Mouse (Mus musculus): ENCODE results near the gene Ptma.

The Ptma gene

GRCm38 (mm10) chr1:86526116-86526788 lies at the start of gene Ptma:
Gene Ptma (plus strand): TSS chr1:86526726.
- in situ Hi-C loops (cut with MboI; ENCODE audit: unreplicated experiment in 2 of 2) = no loop called here

- in situ Hi-C loops (cut with MboI; ENCODE audit: unreplicated experiment in 2 of 2) = loop anchor here in 1 of 2 experiments (25.0 kb wide), 1 partner anchor 1159 kb away; no protein-coding TSS in a partner anchor
Observed at GRCm38 (mm10) chr1:86477738-86478285, 48.7 kb upstream of the Ptma start.

- in situ Hi-C loops (cut with MboI; ENCODE audit: unreplicated experiment in 2 of 2) = loop anchor here in 1 of 2 experiments (25.0 kb wide), 1 partner anchor 1158 kb away; no protein-coding TSS in a partner anchor
Observed at GRCm38 (mm10) chr1:86479099-86479825, 47.3 kb upstream of the Ptma start.

GRCm38 (mm10) chr1:86480288-86480687 lies 46.2 kb upstream of the Ptma start:
- in situ Hi-C loops (cut with MboI; ENCODE audit: unreplicated experiment in 2 of 2) = loop anchor here in 1 of 2 experiments (25.0 kb wide), 1 partner anchor 1157 kb away; no protein-coding TSS in a partner anchor

GRCm38 (mm10) chr1:86480735-86481447 lies 45.6 kb upstream of the Ptma start:
- in situ Hi-C loops (cut with MboI; ENCODE audit: unreplicated experiment in 2 of 2) = loop anchor here in 1 of 2 experiments (25.0 kb wide), 1 partner anchor 1156 kb away; no protein-coding TSS in a partner anchor

- in situ Hi-C loops (cut with MboI; ENCODE audit: unreplicated experiment in 2 of 2) = loop anchor here in 1 of 2 experiments (25.0 kb wide), 1 partner anchor 1156 kb away; no protein-coding TSS in a partner anchor
Observed at GRCm38 (mm10) chr1:86481468-86481867, 45.1 kb upstream of the Ptma start.

- in situ Hi-C loops (cut with MboI; ENCODE audit: unreplicated experiment in 2 of 2) = loop anchor here in 1 of 2 experiments (25.0 kb wide), 1 partner anchor 1155 kb away; no protein-coding TSS in a partner anchor
Observed at GRCm38 (mm10) chr1:86482288-86482687, 44.2 kb upstream of the Ptma start.

GRCm38 (mm10) chr1:86482761-86483160 lies 43.8 kb upstream of the Ptma start:
- in situ Hi-C loops (cut with MboI; ENCODE audit: unreplicated experiment in 2 of 2) = loop anchor here in 1 of 2 experiments (25.0 kb wide), 1 partner anchor 1155 kb away; no protein-coding TSS in a partner anchor

GRCm38 (mm10) chr1:86485346-86485745 lies 41.2 kb upstream of the Ptma start:
- in situ Hi-C loops (cut with MboI; ENCODE audit: unreplicated experiment in 2 of 2) = loop anchor here in 1 of 2 experiments (25.0 kb wide), 1 partner anchor 1152 kb away; no protein-coding TSS in a partner anchor

GRCm38 (mm10) chr1:86485858-86486257 lies 40.7 kb upstream of the Ptma start:
- in situ Hi-C loops (cut with MboI; ENCODE audit: unreplicated experiment in 2 of 2) = loop anchor here in 1 of 2 experiments (25.0 kb wide), 1 partner anchor 1151 kb away; no protein-coding TSS in a partner anchor

GRCm38 (mm10) chr1:86486703-86487294 lies 39.7 kb upstream of the Ptma start:
- in situ Hi-C loops (cut with MboI; ENCODE audit: unreplicated experiment in 2 of 2) = loop anchor here in 1 of 2 experiments (25.0 kb wide), 1 partner anchor 1151 kb away; no protein-coding TSS in a partner anchor

GRCm38 (mm10) chr1:86487295-86487907 lies 39.1 kb upstream of the Ptma start:
- in situ Hi-C loops (cut with MboI; ENCODE audit: unreplicated experiment in 2 of 2) = loop anchor here in 1 of 2 experiments (25.0 kb wide), 1 partner anchor 1150 kb away; no protein-coding TSS in a partner anchor

GRCm38 (mm10) chr1:86487908-86488314 lies 38.6 kb upstream of the Ptma start:
- in situ Hi-C loops (cut with MboI; ENCODE audit: unreplicated experiment in 2 of 2) = loop anchor here in 1 of 2 experiments (25.0 kb wide), 1 partner anchor 1149 kb away; no protein-coding TSS in a partner anchor

- in situ Hi-C loops (cut with MboI; ENCODE audit: unreplicated experiment in 2 of 2) = loop anchor here in 1 of 2 experiments (25.0 kb wide), 1 partner anchor 1149 kb away; no protein-coding TSS in a partner anchor
Observed at GRCm38 (mm10) chr1:86488326-86488725, 38.2 kb upstream of the Ptma start.

- in situ Hi-C loops (cut with MboI; ENCODE audit: unreplicated experiment in 2 of 2) = loop anchor here in 1 of 2 experiments (25.0 kb wide), 1 partner anchor 1149 kb away; no protein-coding TSS in a partner anchor
Observed at GRCm38 (mm10) chr1:86488774-86489173, 37.8 kb upstream of the Ptma start.

- in situ Hi-C loops (cut with MboI; ENCODE audit: unreplicated experiment in 2 of 2) = loop anchor here in 1 of 2 experiments (25.0 kb wide), 1 partner anchor 1147 kb away; no protein-coding TSS in a partner anchor
Observed at GRCm38 (mm10) chr1:86489901-86490300, 36.6 kb upstream of the Ptma start.

- in situ Hi-C loops (cut with MboI; ENCODE audit: unreplicated experiment in 2 of 2) = loop anchor here in 1 of 2 experiments (25.0 kb wide), 1 partner anchor 1147 kb away; no protein-coding TSS in a partner anchor
Observed at GRCm38 (mm10) chr1:86490697-86491096, 35.8 kb upstream of the Ptma start.

GRCm38 (mm10) chr1:86491533-86492094 lies 34.9 kb upstream of the Ptma start:
- in situ Hi-C loops (cut with MboI; ENCODE audit: unreplicated experiment in 2 of 2) = loop anchor here in 1 of 2 experiments (25.0 kb wide), 1 partner anchor 1146 kb away; no protein-coding TSS in a partner anchor

Measured in v-Abl transformed pro-B cells (cell line).